Mouse (Mus musculus) neural tube, embryonic 14.5 days (tissue): ENCODE data around the gene Uhrf1. TPM values are rescaled to one million over a fixed set of nuclear protein-coding genes. Genes with fewer than 3 reads are reported as not detected.
A peak's percentile ranks its signal among the peaks of the same experiment; 100 is the strongest.

Experiments
- ATAC-seq: fragments of 200-750 bp; cut with Nextera tagmentation; 2 replicates; pipeline ENCODE4 v1.8.0; 2017; ENCODE audit warnings: low read depth, mild to moderate bottlenecking, moderate TSS enrichment, moderate library complexity
- H3K27ac ChIP-seq: fragments of 300-500 bp; sonication (generic); 2 replicates; pipeline ENCODE4 v1.5.1; 2014; ENCODE audit warnings: low read depth, mild to moderate bottlenecking, control low read depth, low read length, moderate library complexity, mixed read lengths
- H3K27me3 ChIP-seq: fragments of 300-500 bp; sonication (generic); 2 replicates; pipeline ENCODE4 v1.6.1; 2014; ENCODE audit warnings: low read length; ENCODE audit not compliant: control insufficient read depth, insufficient read depth
- H3K36me3 ChIP-seq: fragments of 300-500 bp; sonication (generic); 2 replicates; pipeline ENCODE4 v1.6.1; 2014; ENCODE audit warnings: low read length, mixed read lengths; ENCODE audit not compliant: control insufficient read depth, insufficient read depth
- H3K4me1 ChIP-seq: fragments of 300-500 bp; sonication (generic); 2 replicates; pipeline ENCODE4 v1.6.1; 2014; ENCODE audit warnings: low read length; ENCODE audit not compliant: control insufficient read depth, insufficient read depth
- H3K4me2 ChIP-seq: fragments of 300-500 bp; sonication (generic); 2 replicates; pipeline ENCODE4 v1.6.1; 2014; ENCODE audit warnings: mild to moderate bottlenecking, low read depth, low read length, control low read depth
- H3K4me3 ChIP-seq: fragments of 300-500 bp; sonication (generic); 2 replicates; pipeline ENCODE4 v1.5.1; 2014; ENCODE audit warnings: low read depth, low read length, control low read depth, mixed read lengths
- H3K9ac ChIP-seq: fragments of 300-500 bp; sonication (generic); replicated peaks from 2 replicates; pipeline ENCODE4 v1.6.1; 2014; ENCODE audit warnings: low read depth, mild to moderate bottlenecking, control low read depth, low read length, mixed read lengths
- H3K9me3 ChIP-seq: fragments of 300-500 bp; sonication (generic); 2 replicates; pipeline ENCODE4 v1.6.1; 2016; ENCODE audit warnings: low read length; ENCODE audit not compliant: control insufficient read depth
- WGBS: fragments of 180-500 bp; shearing (Covaris S2); extraction: QIAGEN DNeasy Blood & Tissue Kit; methylation state at CpG from one replicate; pipeline ENCODE4 v1.1.7; 2014; 5-methylcytosine and 5-hydroxymethylcytosine counted together
- polyA plus RNA-seq: library from polyadenylated mRNA; unstranded; fragments of >200 nt; fragmentation: Nextera tagmentation; extraction: Ambion mirVana; gene quantifications from 2 replicates; pipeline ENCODE4 v1.2.1, GENCODE M21; 2014

Gene Uhrf1
- polyA plus RNA-seq, 1 experiment from 2014 or later, result 5.7 TPM

DNA sequence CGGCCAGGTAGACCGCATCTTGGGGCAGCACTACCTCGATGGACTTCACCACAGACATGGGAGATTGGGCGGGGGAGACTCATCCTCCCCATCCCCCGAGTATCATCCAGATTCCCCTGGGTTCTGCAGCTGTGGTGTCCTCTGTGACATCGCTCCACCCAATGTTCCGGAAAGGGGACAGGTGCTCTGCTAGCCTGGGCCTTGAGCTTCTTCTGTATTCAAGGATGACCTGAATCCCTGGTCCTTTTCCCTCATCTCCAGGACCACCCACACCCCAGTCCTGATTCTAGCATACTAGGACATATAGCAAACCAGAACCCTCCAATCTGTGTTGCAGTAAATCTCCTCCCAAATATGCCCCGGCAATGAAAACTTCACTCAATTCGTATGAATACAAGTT is 2.9 kb upstream of the Uhrf1 start, which contains the start of gene Arrdc5:
TSS of gene Arrdc5 (minus strand) at position 101 of the 400 bp plus-strand sequence.
- 93% methylated on average over 9 of the region's 9 CpGs for WGBS
- Histone ChIP-seq H3K4me1 (peaks cover 9% of the 10 kb centered on the region; the same call in 1 of the 2 replicates), H3K9ac (no peak within 1 kb of the TSS), H3K4me2 (no peak within 1 kb of the TSS), H3K9me3 (no peaks in the 10 kb centered on the region), H3K36me3 (no peaks in the 10 kb centered on the region), H3K27ac (no peak within 1 kb of the TSS), H3K27me3 (no peaks in the 10 kb centered on the region), H3K4me3 (no peak within 1 kb of the TSS)
- ATAC-seq, result no peak

DNA sequence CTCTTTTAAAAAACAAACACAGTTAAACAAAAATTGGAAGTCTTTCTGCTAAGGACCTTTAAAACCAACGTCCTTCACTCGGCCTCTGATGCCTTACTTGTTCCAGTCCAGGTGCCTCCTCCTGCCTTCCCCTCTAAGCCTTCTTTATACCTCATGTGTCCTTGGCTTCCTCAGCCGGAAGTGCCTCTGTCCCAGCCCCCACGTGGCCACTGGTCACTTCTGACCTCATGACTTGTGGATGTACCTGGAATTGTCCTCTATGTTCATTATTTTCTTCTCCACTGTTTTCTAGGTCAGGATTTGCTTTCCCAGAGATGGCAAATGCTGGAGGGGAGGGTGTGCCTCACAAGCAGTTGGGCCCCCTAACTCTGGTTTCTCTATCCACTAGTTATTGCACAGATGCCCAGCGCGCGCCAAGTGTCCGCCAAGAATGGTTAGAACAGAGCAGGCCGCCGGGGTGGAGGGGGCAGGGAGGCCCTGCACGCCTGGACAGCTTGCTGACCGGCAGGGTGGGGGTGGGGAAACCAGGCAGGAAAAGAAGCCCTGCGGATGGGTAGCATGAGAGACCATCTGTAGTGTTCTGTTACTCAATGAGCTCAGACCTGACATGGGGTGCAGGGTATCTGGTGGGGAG is 641 bp upstream of the Uhrf1 start:
- Histone ChIP-seq H3K9ac (no peak overlapping the region), H3K27ac (no peak overlapping the region), H3K4me3 (no peak overlapping the region), H3K9me3 (no peaks in the 10 kb centered on the region), H3K36me3 (no peaks in the 10 kb centered on the region), H3K4me2 (no peak overlapping the region; the same call in 1 of the 2 replicates), H3K27me3 (no peaks in the 10 kb centered on the region), H3K4me1 (peaks cover 9% of the 10 kb centered on the region; the same call in 1 of the 2 replicates)
- 23% methylated on average over 13 of the region's 13 CpGs for WGBS
- ATAC-seq, result no peak

DNA sequence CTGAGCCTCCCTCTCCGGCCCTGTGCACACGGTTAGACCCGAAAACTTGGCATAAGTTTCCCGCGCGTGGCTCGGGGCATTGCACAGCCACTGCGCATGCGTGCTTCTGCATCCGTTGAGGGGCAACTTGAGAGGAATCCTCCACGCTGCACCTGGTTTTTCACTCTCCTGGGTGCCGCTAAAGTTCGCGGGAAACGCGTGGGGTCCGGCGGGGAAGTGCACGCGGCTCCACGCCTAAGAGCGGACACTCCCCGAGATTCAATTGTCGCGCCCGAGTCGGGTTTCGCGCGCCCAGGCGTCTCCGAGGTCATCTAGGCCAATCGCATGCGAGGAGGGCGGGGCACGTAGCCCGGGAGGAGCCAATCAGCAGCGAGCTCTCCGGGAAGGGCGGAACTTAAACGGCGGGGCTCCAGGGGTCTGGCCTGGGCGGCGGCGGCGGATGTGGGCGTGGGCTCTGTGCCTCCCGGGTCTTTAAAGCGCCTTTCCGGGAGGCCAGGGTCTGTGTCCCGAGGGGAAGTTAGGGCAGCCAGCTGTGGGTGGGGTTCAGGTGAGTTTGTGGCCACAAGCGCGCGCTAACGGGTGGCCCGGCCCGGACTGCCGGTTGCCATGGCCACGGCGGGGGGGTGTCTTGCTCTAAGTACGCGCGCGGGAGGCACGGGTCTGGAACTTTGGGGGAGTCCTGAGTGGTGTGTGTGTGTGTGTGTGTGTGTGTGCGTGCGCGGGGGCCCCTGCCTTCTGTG is 896 bp downstream of the Uhrf1 start:
- Histone ChIP-seq H3K27me3 (no peaks in the 10 kb centered on the region), H3K4me3 (peak overlapping the region; percentile 61), H3K4me2 (peak overlapping the region; percentile 75), H3K4me1 (peaks cover 9% of the 10 kb centered on the region; the same call in 1 of the 2 replicates), H3K9ac (peak overlapping the region; percentile 44), H3K36me3 (no peaks in the 10 kb centered on the region), H3K9me3 (no peaks in the 10 kb centered on the region), H3K27ac (no peak overlapping the region)
- under 1% methylated on average over 68 of the region's 68 CpGs for WGBS
- peak; percentile 95 for ATAC-seq

DNA sequence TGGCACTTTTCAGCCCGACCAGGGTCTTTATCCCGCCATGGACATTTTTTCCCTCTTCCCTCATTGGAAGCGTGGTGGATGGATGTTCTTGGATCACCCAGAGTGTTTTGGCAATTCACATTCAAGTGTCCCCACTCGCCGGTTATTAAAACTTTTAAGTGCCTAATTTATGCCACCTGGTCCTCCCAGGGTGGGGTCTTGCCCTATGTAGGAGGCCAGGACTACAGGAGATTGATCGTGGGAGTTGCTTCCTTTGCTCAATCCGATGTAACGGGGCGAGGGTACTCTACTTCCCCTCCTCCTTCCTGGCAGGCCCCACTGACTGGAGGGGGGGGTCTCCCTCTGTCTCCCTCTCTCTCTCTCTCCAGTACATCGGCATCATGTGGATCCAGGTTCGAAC is 1.6 kb downstream of the Uhrf1 start:
- no peaks in the 10 kb centered on the region for H3K36me3 ChIP-seq
- H3K4me2 ChIP-seq, result peak overlapping the region; percentile 75
- H3K9me3 ChIP-seq, result no peaks in the 10 kb centered on the region
- no peak for ATAC-seq
- H3K4me3 ChIP-seq, result peak overlapping the region; percentile 61
- 8% methylated on average over 11 of the region's 11 CpGs for WGBS
- H3K27me3 ChIP-seq, result no peaks in the 10 kb centered on the region
- no peak overlapping the region for H3K27ac ChIP-seq
- 0 out of 2 replicates have a peak overlapping the region, but pooled peaks have one; percentile 44 for H3K9ac ChIP-seq
- H3K4me1 ChIP-seq, result peaks cover 9% of the 10 kb centered on the region; the same call in 1 of the 2 replicates

DNA sequence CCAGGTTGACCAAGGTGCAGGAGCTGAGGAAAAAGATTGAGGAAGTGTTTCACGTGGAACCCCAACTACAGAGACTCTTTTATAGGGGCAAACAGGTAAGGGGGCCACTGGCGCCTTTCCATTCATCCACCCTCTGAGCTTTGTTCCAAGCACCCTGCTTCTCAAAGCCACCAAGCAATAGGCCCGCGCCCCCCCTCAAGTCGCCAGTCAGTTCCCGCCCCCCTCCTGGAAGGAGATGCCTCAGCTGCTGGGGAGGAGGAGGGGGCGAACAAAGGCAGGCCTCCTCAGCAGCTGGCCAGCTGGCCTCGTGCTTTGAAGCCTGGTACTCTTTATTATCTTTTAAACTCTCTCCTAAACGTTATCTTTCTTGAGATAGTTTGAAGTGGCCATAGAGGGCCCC is 2.0 kb downstream of the Uhrf1 start:
- Histone ChIP-seq H3K9ac (no peak overlapping the region), H3K4me1 (peaks cover 9% of the 10 kb centered on the region; the same call in 1 of the 2 replicates), H3K27me3 (no peaks in the 10 kb centered on the region), H3K27ac (no peak overlapping the region), H3K4me2 (peak overlapping the region; percentile 75), H3K9me3 (no peaks in the 10 kb centered on the region), H3K4me3 (no peak overlapping the region; the same call in 1 of the 2 replicates), H3K36me3 (no peaks in the 10 kb centered on the region)
- 20% methylated on average over 9 of the region's 9 CpGs for WGBS
- ATAC-seq, result no peak

DNA sequence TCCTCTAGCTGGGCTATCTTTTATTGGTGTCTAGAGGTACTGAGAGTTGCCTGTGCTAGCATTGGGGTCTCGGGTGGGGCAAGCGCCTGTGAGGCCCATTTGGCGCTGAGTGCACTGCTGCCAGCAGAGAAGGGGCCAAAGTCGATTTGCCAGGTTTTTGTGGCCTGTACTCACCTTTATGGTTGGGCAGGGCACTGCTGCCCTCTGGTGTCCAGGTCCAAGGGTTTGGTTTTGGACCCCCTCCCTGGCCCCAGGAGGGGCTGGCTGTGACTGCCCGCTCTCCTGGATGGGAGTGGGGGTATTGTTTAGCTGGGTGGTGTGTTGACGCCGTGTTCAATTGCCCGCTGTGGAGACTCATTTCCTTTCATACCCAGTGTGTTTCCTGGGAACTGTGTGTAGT is 2.7 kb downstream of the Uhrf1 start:
- Histone ChIP-seq H3K4me2 (no peak overlapping the region), H3K9ac (no peak overlapping the region), H3K4me3 (no peak overlapping the region), H3K9me3 (no peaks in the 10 kb centered on the region), H3K27ac (no peak overlapping the region), H3K4me1 (peaks cover 9% of the 10 kb centered on the region; the same call in 1 of the 2 replicates), H3K36me3 (no peaks in the 10 kb centered on the region), H3K27me3 (no peaks in the 10 kb centered on the region)
- no peak for ATAC-seq
- 72% methylated on average over 8 of the region's 8 CpGs for WGBS

DNA sequence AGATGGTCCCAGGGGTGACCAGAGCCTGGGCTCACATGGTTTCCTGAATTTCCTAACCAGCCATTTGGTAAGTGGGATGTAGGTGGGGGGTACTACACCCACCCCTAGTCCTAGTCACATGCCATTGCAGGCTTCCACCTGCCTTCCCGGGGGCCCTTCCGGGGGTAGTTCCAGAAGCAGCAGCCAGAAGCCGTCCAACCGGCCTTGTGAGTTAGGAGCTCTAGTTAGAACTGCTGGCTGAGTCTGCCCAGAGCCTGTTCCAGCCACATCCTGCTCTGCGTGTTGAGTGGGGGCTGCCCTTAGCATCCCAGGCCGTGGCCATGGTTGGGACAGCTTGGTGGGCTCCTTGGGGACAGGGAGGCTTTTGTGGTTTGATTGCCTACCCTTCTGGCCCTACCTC is 5.0 kb downstream of the Uhrf1 start:
- no peak overlapping the region for H3K9ac ChIP-seq
- H3K4me1 ChIP-seq, result peaks cover 9% of the 10 kb centered on the region; the same call in 1 of the 2 replicates
- H3K27me3 ChIP-seq, result no peaks in the 10 kb centered on the region
- 78% methylated on average over 6 of the region's 6 CpGs for WGBS
- H3K9me3 ChIP-seq, result no peaks in the 10 kb centered on the region
- H3K4me3 ChIP-seq, result no peak overlapping the region
- H3K36me3 ChIP-seq, result no peaks in the 10 kb centered on the region
- H3K4me2 ChIP-seq, result no peak overlapping the region
- H3K27ac ChIP-seq, result no peak overlapping the region
- ATAC-seq, result no peak

DNA sequence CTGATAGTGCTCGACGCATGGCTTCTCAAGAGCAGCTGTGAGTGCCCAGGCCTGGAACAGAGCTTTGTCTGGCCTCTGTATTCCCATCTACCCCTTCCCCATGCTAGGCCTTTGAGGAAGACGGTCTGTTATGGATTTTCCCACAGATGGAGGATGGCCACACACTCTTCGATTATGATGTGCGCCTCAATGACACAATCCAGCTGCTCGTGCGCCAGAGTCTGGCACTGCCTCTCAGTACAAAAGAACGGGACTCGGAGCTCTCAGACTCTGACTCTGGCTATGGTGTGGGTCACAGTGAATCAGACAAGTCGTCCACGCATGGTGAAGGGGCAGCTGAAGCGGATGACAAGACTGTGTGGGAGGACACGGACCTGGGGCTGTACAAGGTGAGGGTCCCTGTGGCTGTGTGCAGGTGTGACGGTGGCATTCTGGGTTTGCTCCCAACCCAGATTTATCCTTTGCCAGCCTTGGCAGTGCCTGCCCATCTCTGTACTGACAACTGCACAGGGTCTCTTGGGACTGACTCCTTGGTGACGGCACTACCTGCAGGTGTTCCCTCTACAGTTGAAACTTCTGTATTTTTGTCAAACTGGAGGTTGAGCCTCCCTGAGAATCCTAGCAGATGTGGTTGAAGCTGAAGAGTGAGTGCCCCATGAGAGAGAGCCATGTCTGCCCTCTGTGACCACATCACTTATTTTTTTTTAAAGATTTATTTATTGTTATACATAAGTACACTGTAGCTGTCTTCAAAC is 6.2 kb downstream of the Uhrf1 start:
- Histone ChIP-seq H3K4me3 (no peak overlapping the region), H3K27me3 (no peaks in the 10 kb centered on the region), H3K9me3 (no peaks in the 10 kb centered on the region), H3K9ac (no peak overlapping the region), H3K27ac (no peak overlapping the region), H3K4me2 (no peak overlapping the region), H3K36me3 (no peaks in the 10 kb centered on the region), H3K4me1 (peaks cover 5% of the 10 kb centered on the region; the same call in 1 of the 2 replicates)
- no peak for ATAC-seq
- 92% methylated on average over 15 of the region's 15 CpGs for WGBS
